Mouse (Mus musculus): ENCODE measurements around the gene Wnk1.

DNA sequence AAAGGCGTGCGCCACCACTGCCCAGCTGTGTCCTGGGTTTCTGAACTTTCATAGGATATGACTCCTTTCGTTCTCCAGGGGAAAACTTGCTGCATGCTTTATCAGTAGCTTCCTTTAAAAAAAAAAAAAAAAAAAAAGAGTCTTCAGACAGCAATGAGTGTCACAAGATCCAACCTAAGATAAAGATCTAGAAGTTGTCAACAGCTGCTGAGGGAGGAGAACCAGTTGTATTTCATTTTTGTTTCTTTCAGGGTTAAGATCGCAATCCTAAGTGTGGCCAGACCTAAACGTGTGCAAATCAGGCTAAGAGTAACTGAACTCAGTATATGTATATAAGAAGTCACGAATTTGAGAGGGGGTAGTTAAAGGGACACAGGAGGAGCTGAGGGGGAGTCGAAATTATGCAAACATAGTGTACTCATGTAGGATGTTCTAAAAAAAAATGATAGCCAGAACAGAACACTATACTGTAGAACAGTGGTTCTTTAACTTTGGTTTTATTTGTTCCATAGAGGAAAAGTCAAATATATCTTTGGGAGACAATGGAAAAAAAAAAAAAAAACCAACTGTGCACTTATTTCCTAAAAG lies 9.3 kb upstream of the Wnk1 start:
- TF ChIP-seq POLR2A (IDR thresholded peaks at IDR 0.05; ENCODE audit: extremely low read depth, insufficient read depth, low read length) (no peak), CTCF (IDR thresholded peaks at IDR 0.05; ENCODE audit: low read depth, low read length) (no peak)
